Mouse (Mus musculus): ENCODE measurements around the gene Smyd3.

DNA sequence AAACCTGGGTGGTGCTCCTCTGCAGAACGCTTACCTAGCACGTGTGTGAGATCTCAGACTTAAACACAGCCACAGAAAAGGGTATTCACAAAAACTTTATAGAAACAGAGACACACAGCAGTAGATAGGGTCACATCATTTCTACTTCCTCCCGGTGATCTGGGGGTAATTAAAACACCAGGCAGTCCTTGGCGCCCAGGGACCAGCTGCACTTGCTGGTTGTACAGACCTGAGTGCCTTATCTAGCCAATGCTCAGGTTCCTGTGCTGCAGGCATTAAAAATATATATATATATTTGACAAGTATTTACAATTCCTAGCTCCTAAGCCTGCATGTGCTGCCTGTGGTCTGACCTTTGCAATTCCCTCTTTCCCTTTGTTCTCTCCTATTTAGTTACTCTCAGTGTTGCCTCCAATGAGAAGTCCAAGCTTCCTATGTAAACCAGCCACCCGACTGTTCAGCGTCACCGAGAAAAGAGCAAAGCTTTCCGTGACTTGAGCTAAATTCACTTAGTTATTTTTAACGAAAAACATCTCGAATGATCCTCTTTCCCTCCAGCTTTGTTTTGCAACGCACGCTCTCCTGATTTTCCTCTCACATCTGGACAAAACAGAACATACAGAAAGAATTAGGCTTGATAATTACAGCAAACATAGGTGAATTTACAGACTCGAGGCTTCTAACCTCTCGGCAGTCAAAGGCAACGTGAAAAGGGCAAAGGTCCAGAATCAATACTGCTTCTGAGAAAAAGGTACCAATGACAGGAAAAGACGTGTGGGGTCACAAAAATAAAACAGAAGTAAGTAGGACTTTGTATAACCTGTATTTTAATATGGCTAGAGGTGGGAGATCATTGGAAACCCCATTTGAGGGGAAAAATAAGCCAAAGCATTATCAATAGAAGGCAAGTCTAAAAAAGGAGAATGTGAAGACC is 409.8 kb downstream of the Smyd3 start:
- TF ChIP-seq POLR2A (IDR thresholded peaks at IDR 0.05; ENCODE audit: insufficient read depth, low read length) (no peak), CTCF (IDR thresholded peaks at IDR 0.05; ENCODE audit: low read depth, low read length) (no peak), EP300 (IDR thresholded peaks at IDR 0.05; ENCODE audit: insufficient read depth, low read depth, low read length) (no peak)
